Mouse (Mus musculus) megakaryocyte, embryonic 14.5 days (primary cell): ENCODE measurements around the gene Frmd5. TPM values are rescaled to one million over a fixed set of nuclear protein-coding genes. Genes with fewer than 3 reads are reported as not detected.
"Not testable (repeated sequence)": the region's sequence is repeated elsewhere in the genome, so short reads cannot be mapped to it uniquely, and the experiment has no call there.

Source experiments
- H3K27me3 ChIP-seq: replicated peaks from 2 replicates; pipeline ENCODE3; 2012; ENCODE audit warnings: inconsistent platforms
- H3K36me3 ChIP-seq: replicated peaks from 2 replicates; pipeline ENCODE3; 2012; ENCODE audit warnings: low read length, inconsistent platforms, mixed read lengths
- H3K4me1 ChIP-seq: 2 replicates; pipeline ENCODE4 v1.6.1; 2012; ENCODE audit warnings: inconsistent platforms
- H3K4me3 ChIP-seq: replicated peaks from 2 replicates; pipeline ENCODE3; 2012; ENCODE audit warnings: moderate library complexity, mild to moderate bottlenecking, inconsistent platforms
- H3K9me3 ChIP-seq: 2 replicates; pipeline ENCODE4 v1.6.1; 2012; ENCODE audit warnings: inconsistent platforms
- FLI1 ChIP-seq: IDR thresholded peaks from 2 replicates; pipeline ENCODE4 v1.6.1; 2012; ENCODE audit warnings: low read length, inconsistent platforms, mixed read lengths
- GATA1 ChIP-seq: IDR thresholded peaks from 3 replicates; pipeline ENCODE4 v1.6.1; 2012; ENCODE audit warnings: mixed read lengths, low read length, inconsistent platforms, borderline replicate concordance
- polyA plus RNA-seq: library from polyadenylated mRNA; stranded (reverse); fragments of >175 nt; gene quantifications from 2 replicates; pipeline ENCODE4 v1.2.3, GENCODE M21; 2012; ENCODE audit warnings: low replicate concordance; ENCODE audit not compliant: insufficient read depth

The Frmd5 gene
- polyA plus RNA-seq, 1 experiment = 1.1 TPM

DNA sequence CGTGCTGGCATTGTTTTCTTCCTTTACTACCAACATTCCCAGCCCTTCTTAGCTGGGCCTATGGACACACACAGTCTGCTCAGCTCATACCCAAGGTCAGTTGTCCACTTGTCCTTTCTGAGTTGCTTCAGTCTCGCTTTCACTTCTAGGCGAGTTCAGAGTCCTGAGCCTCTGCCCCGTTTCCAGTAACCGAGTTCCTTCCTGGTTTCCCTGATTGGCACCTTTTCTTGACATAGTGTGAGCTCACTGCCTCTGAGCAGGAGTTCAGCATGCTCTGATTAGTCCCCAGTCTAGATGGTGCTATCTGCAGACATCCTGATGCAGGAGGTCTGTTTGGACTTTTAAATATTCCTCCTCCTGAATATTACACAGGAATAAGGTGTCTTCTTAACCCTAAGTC, 17.8 kb upstream of the Frmd5 start:
- Histone ChIP-seq H3K27me3 (peaks cover 4% of the 10 kb centered on the region), H3K9me3 (no peaks in the 10 kb centered on the region), H3K36me3 (no peaks in the 10 kb centered on the region), H3K4me3 (peak overlapping the region; percentile 33), H3K4me1 (peaks cover 5% of the 10 kb centered on the region; the same call in 1 of the 2 replicates)
- TF ChIP-seq GATA1 (no peak), FLI1 (no peak)

DNA sequence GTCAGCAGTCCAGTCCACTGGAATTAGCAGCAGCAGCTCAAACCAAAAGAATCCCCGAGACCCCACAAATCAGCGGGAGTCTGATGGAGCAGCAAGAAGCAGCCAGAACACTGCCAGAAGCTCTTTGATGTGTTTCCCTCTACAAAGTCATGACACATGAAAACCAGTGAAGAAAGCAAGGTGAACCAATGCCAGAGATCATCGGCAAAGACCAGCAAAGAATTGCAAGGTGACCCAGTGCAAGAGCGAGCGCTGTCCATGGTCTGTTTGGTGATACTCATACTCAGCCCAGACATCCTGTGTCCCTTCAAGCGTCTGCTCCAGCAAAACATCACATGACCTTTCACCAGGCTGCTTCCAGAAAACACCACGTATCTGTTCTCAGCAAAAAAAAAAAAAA, 14.9 kb upstream of the Frmd5 start:
- Histone ChIP-seq H3K36me3 (no peaks in the 10 kb centered on the region), H3K27me3 (peaks cover 2% of the 10 kb centered on the region), H3K9me3 (no peaks in the 10 kb centered on the region), H3K4me1 (peaks cover 5% of the 10 kb centered on the region; the same call in 1 of the 2 replicates), H3K4me3 (no peak overlapping the region)
- no peak for TF ChIP-seq FLI1
- no peak for TF ChIP-seq GATA1

DNA sequence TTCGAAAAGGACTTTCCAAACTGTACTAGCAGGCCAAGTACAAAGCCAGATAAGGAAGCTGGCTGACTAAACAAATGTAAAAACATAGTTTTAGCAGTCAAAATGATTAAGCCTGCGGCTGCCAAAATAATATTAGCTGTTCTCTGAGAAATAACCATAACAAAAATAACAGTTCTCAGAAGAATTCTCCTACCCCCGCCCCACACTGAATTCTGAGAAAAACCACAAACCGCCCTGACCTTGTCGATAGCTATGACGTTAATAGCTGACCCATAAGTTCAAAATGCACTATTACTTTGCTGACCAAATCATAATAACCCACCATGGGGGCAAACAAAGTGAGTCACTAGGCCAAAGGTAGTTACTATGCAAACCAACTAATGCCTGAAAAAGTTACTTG, 4.0 kb upstream of the Frmd5 start:
- H3K9me3 ChIP-seq, H3K36me3 ChIP-seq, H3K4me3 ChIP-seq: not testable (repeated sequence)
- Histone ChIP-seq H3K27me3 (peaks cover 57% of the 10 kb centered on the region), H3K4me1 (peaks cover 20% of the 10 kb centered on the region)

DNA sequence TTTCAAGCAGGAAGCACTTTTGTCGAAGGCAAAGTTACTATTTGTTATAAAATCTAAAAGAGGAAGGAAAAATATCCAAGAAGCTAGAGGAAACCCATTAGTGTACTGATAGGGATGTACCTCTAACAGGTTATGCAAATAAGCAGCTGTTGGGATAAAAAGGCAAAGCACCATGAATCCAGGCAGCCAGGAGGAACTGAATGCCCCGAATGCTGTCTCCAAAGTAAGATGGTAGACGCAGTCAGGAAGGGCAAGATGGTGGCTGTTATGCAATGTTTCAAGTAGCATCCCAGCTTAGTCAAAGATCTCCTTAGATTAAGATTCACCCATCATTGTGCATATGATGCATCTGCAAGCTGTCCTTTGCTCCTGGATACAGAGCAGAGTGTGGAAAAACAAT, 2.2 kb upstream of the Frmd5 start:
- TF ChIP-seq FLI1 = no peak
- TF ChIP-seq GATA1 = no peak
- Histone ChIP-seq H3K4me1 (peaks cover 21% of the 10 kb centered on the region), H3K36me3 (no peaks in the 10 kb centered on the region), H3K9me3 (no peaks in the 10 kb centered on the region), H3K4me3 (no peak overlapping the region), H3K27me3 (peaks cover 65% of the 10 kb centered on the region)

DNA sequence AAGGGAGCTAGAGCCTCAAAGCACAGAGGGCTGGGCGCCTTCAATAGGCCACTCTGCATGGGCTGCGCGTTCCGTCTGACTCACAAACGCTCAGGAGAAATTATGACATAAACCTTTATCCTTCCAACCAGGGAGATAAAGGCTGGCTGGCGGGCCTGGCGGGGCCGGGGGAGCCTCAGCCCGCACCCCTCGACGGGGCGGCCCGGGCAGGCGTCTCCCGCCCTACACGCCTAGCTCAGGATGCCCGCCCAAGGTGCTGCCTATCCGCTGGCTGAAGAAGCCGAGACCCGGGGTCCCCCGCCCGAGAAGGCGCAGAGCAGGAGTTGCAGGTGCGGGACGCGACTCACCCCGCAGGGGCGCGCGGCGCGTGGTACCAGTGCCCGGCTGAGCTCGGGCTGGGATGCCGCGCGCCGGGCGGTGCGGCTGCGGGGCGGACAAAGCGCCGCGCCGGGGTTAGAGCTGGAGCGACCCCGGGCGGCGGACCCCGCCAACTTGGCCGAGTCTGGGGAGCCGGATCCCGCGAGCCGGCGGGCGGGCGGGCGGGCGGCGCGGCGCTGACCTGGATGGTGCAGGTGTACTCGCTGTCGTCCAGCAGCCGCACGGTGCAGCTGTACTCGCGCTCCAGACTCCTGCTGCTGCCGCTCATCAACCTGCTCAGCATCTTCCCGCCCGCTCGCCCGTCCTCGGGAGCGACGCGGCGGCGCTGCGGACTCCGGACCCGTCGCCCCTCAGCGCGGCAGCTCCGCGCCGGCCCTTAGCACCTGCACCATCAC, 530 bp downstream of the Frmd5 start:
- H3K9me3 ChIP-seq = no peaks in the 10 kb centered on the region
- H3K36me3 ChIP-seq = no peaks in the 10 kb centered on the region
- H3K4me1 ChIP-seq = peaks cover 21% of the 10 kb centered on the region
- no peak for TF ChIP-seq GATA1
- peaks cover 65% of the 10 kb centered on the region for H3K27me3 ChIP-seq
- H3K4me3 ChIP-seq = peak overlapping the region; percentile 93

DNA sequence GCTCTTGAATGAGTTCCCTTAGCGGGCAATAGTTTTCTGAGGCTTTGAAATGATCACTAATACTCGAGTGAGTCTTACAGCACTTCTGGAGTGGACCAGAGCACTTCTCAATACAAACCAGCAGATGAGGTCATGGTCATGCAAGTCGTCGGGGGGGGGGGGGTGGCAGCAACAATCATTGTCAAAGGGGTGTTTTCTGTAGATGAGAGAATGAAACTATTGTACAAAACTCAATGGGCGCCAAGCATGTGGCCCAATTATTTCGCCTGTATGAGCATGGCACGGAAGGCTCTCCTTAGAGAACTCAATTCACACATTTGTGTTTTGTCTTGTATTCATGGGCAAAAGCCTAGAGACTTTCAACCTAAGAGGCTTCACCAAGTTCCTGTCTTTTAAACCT, 7.8 kb downstream of the Frmd5 start:
- Histone ChIP-seq H3K27me3 (peaks cover 16% of the 10 kb centered on the region), H3K9me3 (peaks cover 14% of the 10 kb centered on the region), H3K4me1 (no peaks in the 10 kb centered on the region), H3K4me3 (no peak overlapping the region), H3K36me3 (no peaks in the 10 kb centered on the region)
- TF ChIP-seq GATA1 (no peak), FLI1 (no peak)

DNA sequence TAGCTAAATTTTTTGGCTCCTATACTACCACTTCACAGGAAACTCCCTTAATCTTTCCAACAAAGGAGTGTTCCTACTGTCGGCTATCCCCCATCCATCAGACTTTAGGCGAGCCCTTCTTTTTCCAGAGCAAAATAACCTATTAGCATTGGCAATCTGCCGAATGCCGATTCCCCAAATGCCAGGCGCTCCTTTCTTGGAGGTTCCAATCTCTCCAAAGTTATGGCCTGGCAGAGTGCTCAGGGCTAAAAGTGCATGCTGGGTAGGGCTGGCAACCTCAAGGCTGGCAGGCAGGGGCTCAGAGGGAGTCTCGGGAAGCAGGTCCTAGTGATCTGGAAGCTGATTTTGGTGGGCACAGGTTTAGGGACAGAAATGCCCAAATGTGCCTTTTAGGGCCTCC, 10.9 kb downstream of the Frmd5 start:
- Histone ChIP-seq H3K9me3 (peaks cover 14% of the 10 kb centered on the region), H3K4me3 (no peak overlapping the region), H3K4me1 (no peaks in the 10 kb centered on the region), H3K36me3 (no peaks in the 10 kb centered on the region), H3K27me3 (peaks cover 5% of the 10 kb centered on the region)
- TF ChIP-seq GATA1 (no peak), FLI1 (no peak)

DNA sequence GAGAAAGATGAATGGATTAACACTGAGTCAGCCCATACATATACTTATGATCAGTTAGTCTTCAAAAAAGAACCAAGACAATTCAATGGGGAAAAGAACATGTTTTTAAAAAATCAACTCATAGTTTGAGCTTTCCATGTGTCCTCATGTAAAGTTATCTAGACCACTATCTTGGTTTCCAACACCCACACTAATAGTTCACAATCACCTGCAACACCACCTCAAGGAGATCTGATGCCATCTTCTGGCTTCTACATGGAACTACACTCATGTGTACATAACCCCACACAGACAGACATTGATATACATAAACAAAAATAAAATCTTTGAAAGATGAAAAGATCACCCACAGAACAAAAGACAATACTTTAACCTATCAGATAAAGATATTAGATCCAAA, 17.1 kb downstream of the Frmd5 start:
- no peaks in the 10 kb centered on the region for H3K36me3 ChIP-seq
- H3K4me3 ChIP-seq = no peak overlapping the region
- peaks cover 4% of the 10 kb centered on the region; the same call in 1 of the 2 replicates for H3K4me1 ChIP-seq
- TF ChIP-seq GATA1 (no peak), FLI1 (no peak)
- H3K27me3 ChIP-seq = peaks cover 6% of the 10 kb centered on the region
- 0 out of 2 replicates have a peak, but pooled peaks cover 2% of the 10 kb centered on the region for H3K9me3 ChIP-seq

DNA sequence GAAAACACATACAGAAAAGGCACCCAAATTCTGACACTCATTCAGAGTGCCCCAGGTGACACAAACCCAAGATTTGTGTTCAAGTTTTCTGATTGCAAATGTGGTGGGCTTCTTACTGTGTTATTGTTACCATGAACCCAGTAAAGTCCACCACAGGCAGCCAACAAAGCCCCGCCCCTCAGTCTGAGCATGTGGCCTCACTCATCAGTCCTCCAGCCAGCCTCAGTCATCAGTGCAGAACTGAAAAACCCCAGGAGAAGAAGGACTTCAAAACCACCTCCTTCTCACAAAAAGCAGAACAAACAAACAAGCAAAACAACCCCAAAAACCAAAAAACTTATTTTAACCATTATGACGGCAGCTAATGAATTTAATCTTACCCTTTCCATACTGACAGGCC, 18.5 kb downstream of the Frmd5 start:
- H3K36me3 ChIP-seq = no peaks in the 10 kb centered on the region
- peaks cover 7% of the 10 kb centered on the region for H3K27me3 ChIP-seq
- H3K9me3 ChIP-seq = no peaks in the 10 kb centered on the region
- TF ChIP-seq GATA1 = no peak
- TF ChIP-seq FLI1 = no peak
- H3K4me1 ChIP-seq = peaks cover 4% of the 10 kb centered on the region; the same call in 1 of the 2 replicates
- H3K4me3 ChIP-seq = no peak overlapping the region

DNA sequence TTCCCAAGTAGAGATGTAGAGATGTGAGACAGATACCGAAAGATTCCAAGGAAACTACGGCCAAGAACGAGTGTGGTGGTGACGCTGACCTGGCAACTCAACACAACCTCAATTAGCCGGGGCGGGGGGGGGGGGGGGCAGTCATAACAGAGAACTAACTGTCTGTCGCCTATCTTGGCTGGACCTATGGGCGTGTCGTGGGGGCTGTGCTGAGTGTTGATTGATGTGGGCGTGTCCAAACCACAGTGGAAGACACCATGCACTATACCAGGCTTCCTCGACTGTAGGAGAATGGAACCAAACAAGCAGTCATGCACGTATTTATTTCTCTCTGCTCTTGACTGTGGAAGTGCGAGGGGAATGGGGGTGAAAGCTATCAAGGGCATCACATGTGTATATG, 19.1 kb downstream of the Frmd5 start:
- H3K9me3 ChIP-seq = no peaks in the 10 kb centered on the region
- H3K27me3 ChIP-seq = peaks cover 9% of the 10 kb centered on the region
- no peaks in the 10 kb centered on the region for H3K36me3 ChIP-seq
- no peak for TF ChIP-seq FLI1
- no peak for TF ChIP-seq GATA1
- H3K4me1 ChIP-seq = peaks cover 4% of the 10 kb centered on the region; the same call in 1 of the 2 replicates
- peak overlapping the region; percentile 86 for H3K4me3 ChIP-seq

DNA sequence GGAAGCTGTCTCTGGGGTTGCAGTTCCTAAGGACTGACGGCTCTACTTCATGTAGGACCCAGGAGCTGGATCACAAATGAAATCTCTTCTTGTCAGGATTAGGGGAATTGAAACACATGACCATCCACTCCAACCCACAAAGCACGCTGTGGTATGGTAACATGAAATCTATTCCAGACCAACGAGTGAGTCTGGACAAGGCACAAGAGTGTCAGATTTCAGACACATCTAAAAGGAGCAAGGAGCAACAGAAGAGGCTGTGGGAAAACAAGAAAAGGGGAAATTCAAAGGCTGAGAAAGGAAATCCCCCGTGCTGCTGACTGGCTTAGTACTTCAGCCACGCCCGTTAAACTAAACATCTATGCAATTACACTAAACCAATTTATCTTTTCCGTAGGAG, 19.6 kb downstream of the Frmd5 start:
- peaks cover 12% of the 10 kb centered on the region for H3K27me3 ChIP-seq
- peaks cover 4% of the 10 kb centered on the region; the same call in 1 of the 2 replicates for H3K4me1 ChIP-seq
- no peak overlapping the region for H3K4me3 ChIP-seq
- no peak for TF ChIP-seq GATA1
- no peak for TF ChIP-seq FLI1
- no peaks in the 10 kb centered on the region for H3K36me3 ChIP-seq
- no peaks in the 10 kb centered on the region for H3K9me3 ChIP-seq
